Mouse (Mus musculus): ENCODE results near the gene 1700010B08Rik.
A peak's percentile ranks its signal among the peaks of the same experiment; 100 is the strongest.

Gene 1700010B08Rik

DNA sequence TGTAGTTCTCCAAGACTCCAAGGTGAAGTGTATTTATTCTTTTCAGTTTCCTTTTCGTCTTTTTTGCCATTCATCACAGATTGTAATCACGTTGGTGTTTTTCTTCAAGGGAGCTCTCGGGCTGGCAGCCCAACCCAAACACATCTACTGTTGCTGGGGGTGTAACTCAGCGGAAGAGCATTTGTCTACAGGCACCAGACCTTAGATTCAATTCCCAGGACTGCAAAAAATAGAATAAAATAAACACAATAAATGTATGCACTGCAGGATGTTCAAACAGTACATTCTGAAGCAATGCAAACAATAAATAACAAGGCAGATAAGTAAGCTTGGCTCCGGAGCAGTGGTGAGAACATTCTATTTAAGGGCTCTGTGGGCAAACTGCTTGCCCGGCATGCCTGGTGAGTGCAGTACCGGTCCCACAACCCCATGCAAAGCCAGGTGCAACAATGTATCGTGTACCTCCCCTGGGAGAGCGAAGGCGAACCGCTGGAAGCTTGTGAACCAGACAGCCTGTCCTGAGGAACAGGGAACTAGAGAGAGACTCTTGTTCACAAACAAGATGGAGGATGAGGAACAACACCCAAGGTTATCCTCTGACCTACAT, 3.1 kb downstream of the 1700010B08Rik start:
- DNase-seq (ENCODE audit: low spot score) = no peak

DNA sequence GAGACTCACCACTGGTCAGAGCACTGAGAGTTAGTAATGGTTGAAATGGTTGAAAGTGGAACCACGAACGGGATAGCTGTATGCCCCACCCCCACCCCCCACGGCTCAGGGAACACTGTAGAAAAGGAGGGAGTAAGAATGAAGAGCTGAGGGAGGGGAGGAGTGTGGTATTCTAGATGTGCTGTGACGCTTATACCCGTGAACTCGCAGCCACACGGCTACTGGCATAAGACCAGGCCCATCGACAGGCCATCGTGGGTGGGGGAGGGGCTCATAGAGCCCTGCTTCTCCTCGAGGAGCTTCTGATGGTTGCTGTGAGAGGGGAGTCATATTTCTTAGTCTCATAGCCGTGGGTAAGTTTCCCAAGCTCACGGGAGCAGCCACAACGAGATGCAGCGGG, 5.2 kb downstream of the 1700010B08Rik start:
- no peak for DNase-seq (ENCODE audit: low spot score)

DNA sequence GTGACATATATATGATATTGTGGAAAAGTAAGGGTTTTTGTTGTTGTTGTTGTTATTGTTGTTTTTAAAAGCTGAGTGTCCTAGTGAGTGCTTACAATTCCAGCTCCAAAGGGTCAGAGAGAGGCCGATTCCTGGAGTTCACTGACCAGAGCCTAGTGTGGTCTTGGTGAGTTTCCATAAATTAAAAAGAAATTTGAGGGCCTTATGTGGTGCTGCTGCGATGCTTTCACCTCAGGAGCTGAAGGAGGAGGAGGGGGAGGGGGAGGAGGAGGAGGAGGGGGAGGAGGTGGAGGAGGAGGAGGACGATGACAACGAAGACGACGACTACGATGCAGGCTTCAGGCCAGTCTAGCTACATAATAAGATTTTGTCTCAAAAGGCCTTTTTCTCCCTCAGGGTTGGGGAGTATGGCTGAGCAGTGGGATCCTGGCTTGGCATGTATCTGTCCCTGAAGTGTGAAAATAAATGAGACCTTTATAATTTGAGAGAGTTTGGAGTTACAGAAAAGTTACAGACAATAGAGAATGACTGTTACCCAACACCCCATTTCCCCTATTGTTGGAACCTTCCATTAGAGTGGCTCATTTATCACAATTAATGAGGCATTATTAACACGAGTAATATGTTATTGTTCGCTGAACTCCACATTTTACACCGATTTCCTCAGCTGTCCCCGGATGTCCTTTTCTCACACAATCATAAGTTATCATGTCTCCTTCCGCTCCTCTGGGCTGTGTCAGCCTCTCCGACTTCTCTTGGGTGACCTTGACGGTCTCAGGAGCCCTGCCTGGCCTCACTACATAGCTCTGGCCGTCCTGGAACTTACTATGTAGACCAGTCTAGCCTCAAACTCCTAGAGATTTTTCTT, 6.0 kb downstream of the 1700010B08Rik start:
- no peak for DNase-seq (ENCODE audit: low spot score)

DNA sequence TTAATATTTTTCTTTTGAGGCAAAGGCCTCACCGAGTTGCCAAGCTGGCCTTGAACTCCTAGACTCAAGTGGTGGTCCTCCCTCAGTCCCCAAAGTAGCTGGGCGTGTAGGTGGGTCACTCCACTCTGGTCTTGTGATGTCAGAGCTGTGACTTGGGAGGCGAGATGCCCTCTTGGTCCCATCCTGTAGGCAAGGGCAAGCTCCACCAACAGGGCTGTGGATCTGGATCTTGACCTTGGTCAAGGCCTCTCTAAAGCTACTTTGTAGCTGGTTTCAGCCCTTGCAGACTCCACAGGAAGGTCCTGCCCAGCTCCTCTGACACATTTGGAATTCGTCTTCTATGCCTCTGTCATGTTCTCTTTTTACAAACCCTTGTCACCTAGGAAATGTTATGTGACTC, 6.6 kb downstream of the 1700010B08Rik start:
- DNase-seq (ENCODE audit: low spot score) = no peak

DNA sequence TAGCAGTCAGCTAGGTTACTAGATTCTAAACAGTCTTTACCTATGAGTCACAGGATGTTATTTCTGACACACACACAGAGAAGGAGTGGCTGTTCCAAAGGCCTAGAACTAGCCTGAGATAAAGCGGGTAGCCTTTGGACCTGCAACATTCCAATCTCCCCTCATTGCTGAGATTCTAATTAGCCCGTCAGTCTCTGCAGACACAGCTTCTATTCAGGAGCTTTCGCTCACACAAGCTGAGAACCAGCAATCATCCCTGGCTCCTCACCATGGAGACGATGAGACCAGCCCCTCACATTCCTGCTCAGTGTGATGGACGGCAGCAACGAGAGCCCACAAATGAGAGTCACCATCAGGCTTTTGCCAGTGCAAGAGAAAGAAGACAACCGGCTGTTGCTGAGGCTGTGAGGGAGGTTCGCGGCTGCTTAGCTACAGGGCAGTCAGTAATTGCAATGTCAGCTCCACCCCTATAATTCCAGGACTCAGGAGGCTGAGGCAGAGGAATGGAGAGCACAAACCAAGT, 11.3 kb downstream of the 1700010B08Rik start:
- no peak for DNase-seq (ENCODE audit: low spot score)

DNA sequence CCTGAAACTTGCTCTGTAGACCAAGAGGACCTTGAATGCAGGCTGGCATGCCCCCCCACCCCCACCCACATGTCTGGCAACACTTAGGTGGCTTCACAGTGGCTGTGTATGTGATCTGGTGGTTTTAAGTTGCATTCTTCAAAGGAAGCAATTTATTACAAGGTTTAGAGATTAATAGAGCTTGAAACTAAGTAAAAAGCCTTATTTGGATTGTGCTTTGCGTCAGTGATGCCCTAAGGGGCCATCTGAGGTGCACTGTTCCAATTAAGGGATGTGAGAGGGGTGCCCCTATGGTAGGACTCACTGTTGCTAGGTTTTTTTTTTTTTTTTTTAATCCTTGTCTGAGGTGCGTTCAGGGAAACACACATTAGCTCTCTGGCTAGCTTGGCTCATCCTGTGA, 15.2 kb downstream of the 1700010B08Rik start:
- no peak for DNase-seq (ENCODE audit: low spot score)

DNA sequence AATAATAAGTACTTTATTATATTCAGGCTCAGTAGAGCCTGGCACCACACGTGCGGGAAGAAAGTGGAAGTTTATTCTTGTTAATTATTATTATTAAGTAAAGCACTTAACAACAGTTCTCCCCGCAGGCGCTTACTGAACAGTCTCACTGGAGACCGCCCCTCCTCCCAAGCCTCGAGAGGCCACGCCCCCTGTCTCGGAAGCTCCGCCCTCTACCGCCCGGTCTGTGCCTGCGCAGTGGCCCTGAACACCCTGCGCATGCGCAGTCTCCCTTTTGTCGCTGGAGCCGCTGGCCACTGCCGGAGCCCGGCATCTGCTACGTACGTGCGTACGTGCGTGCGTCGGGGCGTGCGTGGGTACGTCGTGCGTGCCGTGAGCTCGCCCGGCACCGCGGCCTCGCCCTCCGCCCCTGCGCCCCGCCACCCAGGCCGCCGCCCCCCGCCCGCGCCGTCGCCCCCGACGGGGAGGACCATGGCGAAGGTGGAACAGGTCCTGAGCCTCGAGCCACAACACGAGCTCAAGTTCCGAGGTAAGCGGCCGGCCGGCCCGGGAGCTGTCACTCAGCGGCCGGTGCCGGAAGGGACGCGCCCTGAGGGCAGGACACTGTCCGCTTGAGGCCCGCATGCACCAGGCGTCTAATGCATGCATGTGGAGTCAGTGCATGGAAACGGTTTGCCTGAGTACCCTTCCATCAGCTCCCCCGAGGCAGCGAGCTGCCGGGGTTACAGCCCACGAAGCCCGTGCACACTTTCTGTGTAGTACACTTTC, 18.2 kb downstream of the 1700010B08Rik start, which contains the start of gene Vapb:
TSS of gene Vapb (plus strand) at position 290 of the 768 bp plus-strand sequence.
- DNase-seq (ENCODE audit: low spot score) = peak; percentile 92

DNA sequence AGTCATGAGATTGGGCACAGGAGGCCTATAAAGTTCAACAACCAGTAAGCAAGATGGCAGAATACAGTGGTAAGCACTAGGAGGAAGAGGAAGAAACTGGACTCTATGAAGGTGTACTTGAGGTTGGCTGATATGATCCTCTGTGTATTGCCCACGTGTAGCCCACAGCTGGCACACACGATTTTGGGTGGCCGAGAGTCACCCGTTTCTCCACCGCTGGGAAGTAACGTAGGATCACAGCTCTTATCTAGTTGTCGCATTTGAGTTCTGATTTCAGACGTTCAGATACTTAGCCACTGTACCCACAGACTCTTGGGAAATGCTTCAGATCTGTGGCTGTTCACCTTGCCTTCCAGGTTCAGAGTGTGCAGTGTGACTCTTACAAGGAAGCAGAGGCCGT, 19.0 kb downstream of the 1700010B08Rik start:
- DNase-seq (ENCODE audit: low spot score) = no peak

DNA sequence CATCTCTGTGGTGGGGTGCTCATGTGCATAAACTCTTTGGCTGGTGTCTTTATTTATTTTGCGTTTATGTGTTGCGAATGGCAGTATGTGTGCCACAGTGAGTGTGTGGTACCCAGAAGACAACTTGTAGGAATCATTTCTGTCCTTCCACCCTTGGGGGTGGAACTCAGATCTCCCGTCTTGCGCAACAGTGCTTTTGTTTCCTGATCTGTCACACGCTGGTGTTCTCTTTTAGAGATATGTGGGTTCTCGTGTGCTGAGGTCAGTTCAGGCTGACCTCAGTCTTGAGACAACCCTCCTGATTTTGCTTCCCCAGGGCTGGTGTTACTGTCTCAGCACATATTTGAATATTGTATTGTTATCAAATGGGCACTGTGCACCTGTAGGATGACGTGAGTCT, 19.9 kb downstream of the 1700010B08Rik start:
- DNase-seq (ENCODE audit: low spot score) = no peak

DNA sequence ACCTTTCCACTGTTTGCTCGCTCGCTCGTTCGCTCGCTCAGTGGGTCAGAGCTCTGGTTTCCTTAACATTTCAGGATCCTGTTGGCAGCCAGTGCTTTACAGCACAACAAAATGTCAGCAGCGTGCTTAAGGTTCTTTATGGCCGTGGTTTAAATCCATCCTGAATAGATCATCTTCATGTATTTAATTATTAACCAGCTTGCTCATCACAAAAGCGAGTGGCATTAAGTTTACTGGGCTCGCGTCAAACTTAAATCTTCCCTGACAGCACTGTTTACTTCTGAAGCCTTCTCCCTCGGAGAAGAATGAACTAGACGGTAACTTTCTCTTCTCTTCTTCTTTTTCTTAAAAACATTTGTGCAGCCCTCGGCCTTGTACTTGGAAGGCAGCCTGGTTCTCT, 22.9 kb downstream of the 1700010B08Rik start:
- DNase-seq (ENCODE audit: low spot score) = no peak

DNA sequence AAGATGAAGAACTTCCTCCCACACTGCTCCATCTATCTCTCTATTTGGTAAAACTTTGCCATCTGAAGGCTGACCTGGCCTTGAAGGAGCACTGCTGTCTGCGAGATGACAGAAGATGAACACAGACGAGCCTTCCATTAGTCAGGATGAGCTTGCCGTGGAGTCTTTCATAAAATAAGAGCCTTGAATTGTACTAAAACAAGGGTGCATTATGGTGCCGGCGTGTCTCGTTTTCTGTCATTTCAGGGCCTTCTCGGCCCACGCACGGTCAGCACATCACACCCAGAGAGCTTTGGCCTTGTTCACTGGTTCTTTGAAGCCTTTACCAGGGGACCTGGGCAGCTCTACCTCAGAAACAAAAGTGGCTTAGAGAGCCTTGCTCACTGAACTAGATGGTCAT, 23.5 kb downstream of the 1700010B08Rik start:
- no peak for DNase-seq (ENCODE audit: low spot score)

DNA sequence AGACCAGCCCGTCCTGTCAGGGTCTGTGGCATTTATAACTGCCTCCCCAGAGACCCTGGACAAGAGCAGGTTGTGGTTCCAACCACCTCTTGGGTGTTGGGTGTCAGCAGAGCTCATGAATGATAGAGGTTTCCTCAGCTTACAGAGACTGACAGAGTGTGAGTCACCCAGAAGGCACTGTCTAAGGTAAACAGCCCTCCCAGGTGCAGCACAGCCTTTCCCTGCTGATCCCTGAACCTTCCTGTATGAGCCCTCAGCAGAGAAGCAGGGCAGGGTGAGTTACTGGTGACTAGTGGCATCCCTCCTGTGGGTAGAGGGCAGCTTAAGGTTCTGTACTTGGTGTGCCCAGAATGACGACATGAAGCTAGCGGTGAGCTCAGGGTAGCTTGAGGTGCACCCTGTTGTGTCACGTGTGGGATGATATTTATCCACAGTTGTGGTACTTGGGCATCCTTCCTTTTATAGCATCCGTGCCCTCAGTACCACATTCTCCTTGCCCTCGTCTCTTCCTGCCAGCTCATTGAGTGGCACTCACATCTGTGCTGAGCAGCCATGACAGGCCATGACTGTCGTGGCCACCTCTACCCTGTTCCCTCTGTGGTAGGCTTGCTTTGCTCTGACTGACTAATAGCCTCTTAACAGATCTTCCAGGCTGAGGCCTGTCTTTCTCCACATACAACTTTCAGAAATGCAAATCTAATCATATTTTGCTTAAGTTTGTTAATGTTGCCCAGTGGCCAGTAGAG, 25.0 kb downstream of the 1700010B08Rik start:
- DNase-seq (ENCODE audit: low spot score) = no peak

DNA sequence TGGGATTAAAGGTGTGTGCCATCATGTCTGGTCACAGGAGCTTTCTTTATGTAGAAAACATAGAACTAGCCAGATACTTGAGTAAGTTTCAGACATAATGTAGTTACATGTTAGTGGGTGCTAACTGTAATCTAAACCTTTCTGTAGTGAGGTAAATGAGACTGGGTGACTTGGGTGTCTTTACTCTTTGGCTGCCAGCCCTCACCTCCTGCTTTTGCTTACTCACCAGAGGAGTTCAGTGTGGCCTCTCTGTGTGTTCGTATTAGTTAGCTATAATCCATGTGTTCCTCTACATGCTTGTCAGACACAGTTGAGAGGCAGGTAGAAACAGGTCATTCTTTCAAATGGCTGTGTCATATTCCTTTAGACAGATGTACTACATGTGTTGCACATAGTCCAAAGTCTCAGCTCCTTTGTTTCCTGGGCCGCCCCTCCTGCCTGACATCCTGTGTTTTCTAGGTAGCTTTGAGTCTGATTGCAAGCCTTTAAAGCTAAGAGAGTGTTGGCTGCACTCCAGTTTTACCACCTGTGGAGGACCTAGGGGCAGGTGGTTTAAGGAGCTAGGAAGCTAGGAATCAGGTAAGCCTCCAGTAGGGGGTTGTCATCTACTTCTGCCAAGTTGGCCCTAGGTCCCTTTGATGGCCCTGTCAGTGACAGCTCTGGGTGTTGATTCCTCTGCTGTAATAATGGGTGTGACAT, 29.9 kb downstream of the 1700010B08Rik start:
- no peak for DNase-seq (ENCODE audit: low spot score)

DNA sequence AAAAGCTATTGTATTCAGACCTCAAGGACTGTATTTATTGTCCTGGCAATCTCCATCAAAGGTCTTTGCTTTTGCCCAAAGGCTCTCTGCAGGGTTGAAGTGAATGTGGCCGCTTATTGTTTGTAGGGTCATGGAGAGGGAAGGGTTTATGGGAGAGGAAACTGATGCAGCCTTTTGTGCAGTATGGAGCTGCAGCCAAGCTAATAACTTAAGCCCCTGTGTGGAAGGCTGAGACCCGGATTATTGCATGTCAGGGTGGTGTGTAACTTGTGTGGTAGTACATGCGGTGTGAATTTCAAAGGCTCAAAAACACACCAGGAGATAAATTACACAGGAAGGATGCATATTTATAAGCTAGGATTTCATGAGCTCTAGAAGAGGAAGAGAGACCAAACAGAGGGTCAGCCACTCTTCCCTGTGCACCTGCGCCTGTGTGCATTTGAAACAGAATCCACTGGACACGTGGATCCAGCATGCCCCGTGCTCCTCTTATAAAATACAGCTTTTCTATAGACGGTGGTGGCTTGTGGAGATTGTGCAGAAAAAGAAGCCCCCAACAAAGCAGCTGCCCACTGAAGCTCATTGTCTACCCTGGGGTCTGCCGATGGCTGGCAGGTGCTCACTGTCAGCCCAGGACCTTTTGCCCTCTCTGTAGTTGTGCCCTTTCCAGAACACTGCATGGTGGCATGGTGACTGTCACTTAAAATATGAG, 36.4 kb downstream of the 1700010B08Rik start:
- DNase-seq (ENCODE audit: low spot score) = no peak

DNA sequence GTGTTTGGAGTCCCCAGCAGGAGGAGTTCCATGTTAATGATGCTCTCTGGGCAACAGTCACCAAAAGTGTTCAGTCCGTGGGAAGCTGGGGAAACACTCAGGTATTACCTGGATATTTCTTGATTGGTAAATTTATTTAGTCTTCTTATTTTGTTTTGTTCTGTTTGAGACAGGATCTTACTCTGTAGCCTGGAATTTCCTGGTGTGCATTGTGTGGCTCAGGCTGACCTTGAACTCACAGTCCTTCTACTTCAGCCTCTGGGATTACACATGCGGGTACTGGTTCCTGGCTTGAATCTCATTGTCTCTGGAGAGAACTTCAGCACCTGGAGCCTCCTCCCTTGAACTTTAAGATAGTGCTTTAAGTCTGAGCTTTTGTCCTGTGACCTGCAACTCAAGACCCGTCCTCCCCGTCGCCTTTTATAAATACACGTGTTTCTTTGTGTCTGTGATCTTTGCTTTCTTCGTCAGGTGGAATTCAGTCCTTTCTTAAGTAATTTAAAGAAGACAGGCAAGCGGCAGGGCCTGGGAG, 38.5 kb downstream of the 1700010B08Rik start:
- no peak for DNase-seq (ENCODE audit: low spot score)

DNA sequence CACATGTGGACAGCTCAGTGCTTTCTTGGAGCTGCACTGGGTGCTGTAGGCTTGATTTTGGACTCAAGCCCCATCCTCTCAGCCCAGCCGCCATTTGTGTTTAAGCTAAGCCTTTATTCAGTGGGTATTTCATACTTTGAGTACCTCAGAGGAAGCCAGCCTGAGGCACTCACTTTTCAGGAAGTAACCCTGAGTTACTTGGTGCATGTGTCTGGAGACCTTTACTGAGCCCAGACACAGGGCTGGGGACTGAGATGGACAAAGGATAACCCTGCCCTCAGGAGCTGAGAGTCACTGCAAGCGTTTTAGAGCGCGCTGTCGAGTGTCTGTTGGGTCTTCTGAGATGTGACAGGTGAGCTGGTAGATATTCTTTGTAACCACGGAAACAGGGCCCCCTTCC, 41.4 kb downstream of the 1700010B08Rik start:
- no peak for DNase-seq (ENCODE audit: low spot score)

DNA sequence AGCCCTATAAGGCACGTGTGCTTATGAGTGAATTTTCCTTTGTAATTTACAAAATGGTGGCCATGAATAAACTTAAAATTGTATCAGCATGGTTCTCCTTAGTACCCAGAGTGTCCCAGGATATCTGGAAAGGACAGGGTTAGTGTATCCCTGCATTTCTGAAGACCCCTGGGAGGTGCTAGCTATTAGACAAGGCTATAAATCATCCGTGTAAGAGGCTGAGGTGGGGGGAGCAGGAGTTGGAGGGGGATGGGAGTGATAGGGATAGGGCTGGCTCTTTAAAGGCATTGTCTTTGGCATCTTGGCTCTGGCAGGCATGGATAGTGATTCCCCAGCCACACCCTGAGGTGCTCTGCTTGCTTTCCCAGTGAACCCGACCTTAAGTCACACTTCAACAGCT, 45.4 kb downstream of the 1700010B08Rik start:
- DNase-seq (ENCODE audit: low spot score) = no peak

DNA sequence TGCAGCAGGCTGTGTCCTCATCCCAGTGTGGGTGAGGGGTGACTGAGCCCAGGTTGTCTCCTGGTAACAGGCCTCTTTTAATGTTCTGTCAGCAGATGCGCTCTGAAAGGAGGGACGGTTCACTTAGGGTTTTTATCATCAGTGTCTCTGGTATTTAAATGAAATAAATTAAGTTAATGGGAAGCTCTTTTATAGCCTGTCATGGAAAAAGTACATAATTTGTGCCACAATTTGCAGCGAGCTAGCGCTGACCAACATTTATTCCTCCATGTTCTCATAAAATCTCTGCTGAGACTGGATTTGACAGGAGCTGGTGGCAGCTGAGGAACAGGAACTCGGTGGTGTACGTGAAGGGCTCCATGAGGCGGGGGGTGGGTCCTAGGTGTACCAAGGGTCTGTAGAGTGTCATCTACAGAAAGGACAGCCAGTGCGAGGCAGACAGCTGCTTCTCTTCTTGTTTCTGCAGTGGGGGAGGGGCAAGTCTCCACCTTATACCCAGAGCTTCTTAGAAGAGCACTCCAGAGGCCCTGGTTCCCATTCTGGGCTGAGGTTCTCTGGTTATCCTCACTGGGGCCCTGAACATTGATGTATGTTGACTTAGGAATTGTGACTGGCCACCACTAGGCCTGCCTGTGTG, 48.9 kb downstream of the 1700010B08Rik start:
- no peak for DNase-seq (ENCODE audit: low spot score)

DNA sequence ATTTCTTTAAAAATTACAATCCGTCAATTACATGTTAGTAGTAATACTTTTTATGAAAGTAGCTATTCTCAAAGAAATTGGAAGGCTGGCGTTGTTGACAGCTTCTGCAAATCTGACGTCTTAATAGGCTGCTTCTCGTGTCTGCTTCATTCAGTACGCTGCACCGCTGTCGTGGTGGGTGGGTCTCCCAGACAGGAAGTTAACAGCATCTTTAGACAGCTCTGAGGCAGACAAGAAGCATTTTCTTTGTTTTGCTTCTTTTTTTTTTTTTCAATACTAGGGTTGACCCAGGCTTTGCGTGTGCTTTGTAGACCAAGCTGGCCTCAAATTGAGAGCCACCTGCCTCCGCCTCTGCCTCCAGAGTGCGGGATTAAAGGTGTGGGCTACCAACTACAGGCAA, 50.0 kb downstream of the 1700010B08Rik start:
- no peak for DNase-seq (ENCODE audit: low spot score)

DNA sequence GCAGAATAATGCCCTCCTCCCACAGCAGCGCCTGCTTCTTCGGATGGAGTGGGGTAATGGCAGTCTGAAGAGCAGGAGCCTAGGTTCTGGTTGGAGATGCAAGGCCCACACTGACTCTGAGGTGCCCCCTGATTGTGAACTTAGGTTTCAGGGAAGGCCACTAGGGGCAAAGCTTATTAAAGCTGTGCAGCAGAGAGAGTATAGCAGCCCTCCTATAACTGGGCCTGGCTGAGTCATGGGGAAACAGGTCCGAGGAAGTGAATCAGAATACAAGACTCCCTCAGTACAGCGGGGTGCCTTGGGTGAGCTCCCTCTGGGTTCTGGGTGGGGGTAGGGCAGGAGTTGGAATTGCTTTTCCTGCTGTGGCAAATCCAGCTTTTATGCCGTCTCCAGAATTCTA, 51.4 kb downstream of the 1700010B08Rik start:
- no peak for DNase-seq (ENCODE audit: low spot score)

Data from layer of hippocampus, adult 9-10 months (tissue).